Mouse (Mus musculus) adrenal gland, postnatal 0 days (tissue): ENCODE data around the gene Vmn1r228. TPM values are rescaled to one million over a fixed set of nuclear protein-coding genes. Genes with fewer than 3 reads are reported as not detected.

Experiments used
- polyA plus RNA-seq: library from polyadenylated mRNA; unstranded; fragments of >200 nt; fragmentation: Nextera tagmentation; extraction: Ambion mirVana; gene quantifications from 2 replicates; pipeline ENCODE4 v1.2.1, GENCODE M21; 2015

The Vmn1r228 gene
- not detected in 2 replicates for polyA plus RNA-seq

DNA sequence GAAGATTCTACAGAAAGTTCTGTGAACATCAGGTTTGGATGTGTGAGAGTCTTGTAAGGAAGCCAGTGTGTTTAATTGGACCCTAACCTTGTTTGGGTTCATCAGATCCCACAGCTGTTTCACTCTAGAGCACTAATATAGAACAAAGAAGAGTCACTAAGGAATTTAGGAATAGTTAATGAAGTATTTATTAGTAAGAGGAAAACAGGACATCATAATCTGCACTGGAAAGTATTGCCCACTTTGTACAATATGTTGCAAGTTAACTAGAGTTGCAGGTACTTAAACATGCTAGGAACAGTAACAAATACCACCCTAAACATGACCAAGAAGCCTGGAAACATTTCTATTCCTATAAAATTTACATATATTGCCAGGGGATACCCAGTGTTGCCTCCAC, at the start of gene Vmn1r228:
Vmn1r228 (minus strand) TSS at position 101 of the 400 bp plus-strand sequence.

DNA sequence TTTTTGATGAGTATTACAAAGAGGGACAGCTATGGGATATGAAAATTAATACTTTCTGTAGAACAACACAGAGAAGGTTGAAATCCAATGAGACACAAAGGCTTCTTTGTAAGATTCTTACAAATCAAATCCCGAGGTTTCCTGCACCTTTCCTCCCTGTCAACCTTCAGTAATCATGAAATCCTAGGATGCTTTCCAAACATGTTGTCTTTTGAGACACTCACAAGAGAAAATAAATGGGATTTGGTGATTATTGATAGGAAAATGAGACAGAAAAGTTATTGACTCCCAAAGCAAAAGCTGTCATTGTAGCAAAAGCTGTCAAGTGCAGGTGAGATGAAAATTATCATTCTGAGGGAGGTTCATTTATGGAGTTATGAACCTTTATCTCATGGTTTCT, 25.3 kb upstream of the Vmn1r228 start, which contains the start of gene Vmn1r229:
Vmn1r229 (plus strand) TSS at position 301 of the 400 bp plus-strand sequence.

DNA sequence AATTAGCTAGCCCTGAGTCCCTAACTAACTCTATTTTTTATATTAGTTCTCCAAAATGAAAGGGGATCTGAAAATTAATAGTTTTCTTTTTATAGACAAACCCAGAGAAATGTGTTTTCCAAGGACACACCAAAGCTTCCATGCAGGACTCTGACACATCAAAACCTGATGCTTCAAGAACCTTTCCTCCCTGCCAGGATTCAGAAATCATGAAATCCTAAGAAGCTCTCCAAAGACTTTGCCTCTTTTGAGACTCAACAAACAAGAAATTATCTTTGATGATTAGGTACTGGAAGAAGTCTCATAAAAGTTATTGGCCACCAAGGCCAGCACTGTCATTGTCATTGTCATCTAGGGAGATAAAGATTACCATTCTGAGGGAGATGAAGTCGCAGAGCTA, 56.4 kb downstream of the Vmn1r228 start, which contains the start of gene Vmn1r227:
Vmn1r227 (plus strand) TSS at position 301 of the 400 bp plus-strand sequence.

Other genes starting within 250 kb of the Vmn1r228 start
- not detected in 2 replicates for gene Vmn2r109, start 221.4 kb downstream of the Vmn1r228 start, polyA plus RNA-seq
- gene Vmn2r110, start 189.7 kb downstream of the Vmn1r228 start, polyA plus RNA-seq: 0.01 TPM in 1 of 2 replicates, not detected in the other
- gene Fpr-rs3, start 161.3 kb downstream of the Vmn1r228 start, polyA plus RNA-seq: not detected in 2 replicates
- gene Vmn1r226, start 103.3 kb downstream of the Vmn1r228 start, polyA plus RNA-seq: not detected in 2 replicates
- not detected in 2 replicates for gene Vmn1r227, start 56.3 kb downstream of the Vmn1r228 start, polyA plus RNA-seq
- gene Vmn1r229, start 25.4 kb upstream of the Vmn1r228 start, polyA plus RNA-seq: not detected in 2 replicates
- not detected in 2 replicates for gene Vmn1r230, start 54.3 kb upstream of the Vmn1r228 start, polyA plus RNA-seq
- not detected in 2 replicates for gene Vmn1r231, start 118.9 kb upstream of the Vmn1r228 start, polyA plus RNA-seq
- not detected in 2 replicates for gene Vmn1r232, start 133.6 kb upstream of the Vmn1r228 start, polyA plus RNA-seq
- gene Ppp2r1a, start 159.2 kb upstream of the Vmn1r228 start, polyA plus RNA-seq: 253 and 297 TPM in 2 replicates
- gene Vmn1r233, start 210.3 kb upstream of the Vmn1r228 start, polyA plus RNA-seq: not detected in 2 replicates
- 10.3 and 10.5 TPM in 2 replicates for gene Zfp160, start 222.7 kb upstream of the Vmn1r228 start, polyA plus RNA-seq